Mouse (Mus musculus) kidney, postnatal 36 days (tissue): Measurements from ENCODE around the gene Large2.
A peak's percentile ranks its signal among the peaks of the same experiment; 100 is the strongest.

Experiments used
- DNase-seq, 2 experiments: peaks; one replicate each; pipeline ENCODE4 v3.0.0; 2021 to 2022; ENCODE audit warnings: mixed read lengths in 2 of 2

The Large2 gene

GRCm38 (mm10) chr2:92327601-92328000 is 47.1 kb downstream of the Large2 start:
- no peak for DNase-seq

GRCm38 (mm10) chr2:92326221-92326620 is 48.4 kb downstream of the Large2 start:
- DNase-seq: no peak

- DNase-seq: no peak
Measured at GRCm38 (mm10) chr2:92325676-92326075, 49.0 kb downstream of the Large2 start.

DNA sequence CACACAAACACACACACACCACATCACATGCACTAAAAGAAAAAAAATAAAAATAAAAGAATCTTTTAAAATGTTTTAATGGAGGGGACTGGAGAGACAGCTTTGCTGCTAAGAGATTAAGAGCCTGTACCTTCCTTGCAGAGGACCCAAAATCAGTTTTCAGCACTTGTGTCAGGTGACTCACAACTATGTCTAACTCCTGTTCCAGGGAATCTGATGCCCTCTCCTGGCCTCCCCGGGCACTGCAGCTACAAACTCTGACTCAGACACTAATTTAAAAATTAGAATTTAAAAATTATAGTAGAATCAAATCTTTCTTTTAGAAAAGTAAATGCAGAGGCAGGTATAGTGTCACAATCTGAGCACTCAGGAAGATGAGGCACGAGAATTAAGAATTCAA is 52.0 kb downstream of the Large2 start:
- peak; percentile 17 to 71 for DNase-seq

DNA sequence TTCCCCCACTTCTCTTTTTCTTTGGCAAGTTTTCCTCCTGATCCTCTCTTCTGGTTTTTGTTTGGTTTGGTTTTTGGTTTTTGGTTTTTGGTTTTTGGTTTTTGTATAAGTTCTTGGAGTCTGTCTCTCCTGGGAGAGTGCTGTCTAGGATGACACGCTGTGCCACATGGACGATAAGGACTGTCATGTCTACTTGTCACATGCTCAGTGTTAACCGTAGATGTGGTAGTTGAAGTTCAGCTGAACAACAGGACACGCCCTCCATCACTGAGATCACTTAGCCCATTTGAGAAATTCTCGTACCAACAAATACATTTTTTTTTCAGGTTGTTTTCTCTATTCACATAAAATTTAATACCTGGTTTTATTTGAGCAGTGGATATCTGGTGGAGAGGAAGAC is 57.4 kb downstream of the Large2 start:
- DNase-seq: no peak

DNA sequence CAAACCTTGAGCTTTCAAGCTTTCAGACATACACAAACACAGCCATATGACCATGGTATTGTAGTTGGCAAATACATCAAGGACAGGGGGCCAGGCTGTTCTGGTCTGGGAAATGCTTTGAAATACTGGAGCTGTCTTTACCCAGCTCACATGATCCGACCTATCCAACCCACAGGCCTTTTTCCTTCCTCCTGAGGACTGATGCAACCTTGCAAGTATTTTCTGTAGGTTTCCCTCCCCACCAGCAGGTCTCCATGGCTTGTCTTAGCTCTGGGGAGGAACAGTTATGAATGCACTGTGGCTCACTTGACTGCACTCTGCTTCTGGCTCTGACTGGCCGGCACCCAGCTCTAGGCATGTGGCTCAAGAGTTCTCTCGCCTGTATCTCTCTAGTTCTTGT is 58.0 kb downstream of the Large2 start:
- peak in 1 of 2 experiments; percentile 5 for DNase-seq
